Mouse (Mus musculus) hindbrain, embryonic 14.5 days (tissue): ENCODE measurements around the gene Cplx3. TPM values are rescaled to one million over a fixed set of nuclear protein-coding genes. Genes with fewer than 3 reads are reported as not detected.

Experiments used
- ATAC-seq: fragments of 200-750 bp; cut with Nextera tagmentation; 2 replicates; pipeline ENCODE4 v1.8.0; 2017; ENCODE audit warnings: moderate number of reproducible peaks, mild to moderate bottlenecking, moderate TSS enrichment, moderate library complexity; ENCODE audit not compliant: low FRiP score
- DNase-seq: peaks from one replicate; pipeline ENCODE4 v3.0.0-alpha.2; 2015; ENCODE audit warnings: low spot score
- H3K27ac ChIP-seq: fragments of 300-500 bp; sonication (generic); 2 replicates; pipeline ENCODE4 v1.5.1; 2014; ENCODE audit warnings: mild to moderate bottlenecking, moderate library complexity
- H3K27me3 ChIP-seq: fragments of 300-500 bp; sonication (generic); 2 replicates; pipeline ENCODE4 v1.6.1; 2014; ENCODE audit warnings: mild to moderate bottlenecking, low read length, mixed read lengths; ENCODE audit not compliant: control insufficient read depth, insufficient read depth
- H3K36me3 ChIP-seq: fragments of 300-500 bp; sonication (generic); replicated peaks from 2 replicates; pipeline ENCODE4 v1.6.1; 2014; ENCODE audit not compliant: control insufficient read depth, insufficient read depth
- H3K4me1 ChIP-seq: fragments of 300-500 bp; sonication (generic); replicated peaks from 2 replicates; pipeline ENCODE4 v1.6.1; 2014; ENCODE audit warnings: antibody characterized with exemption, low read length, mixed read lengths; ENCODE audit not compliant: control insufficient read depth, insufficient read depth
- H3K4me2 ChIP-seq: fragments of 300-500 bp; sonication (generic); replicated peaks from 2 replicates; pipeline ENCODE4 v1.6.1; 2014; ENCODE audit warnings: mild to moderate bottlenecking, moderate library complexity
- H3K4me3 ChIP-seq: fragments of 300-500 bp; sonication (generic); replicated peaks from 2 replicates; pipeline ENCODE4 v1.5.1; 2014; ENCODE audit warnings: mild to moderate bottlenecking, low read length
- H3K9ac ChIP-seq: fragments of 300-500 bp; sonication (generic); 2 replicates; pipeline ENCODE4 v1.6.1; 2014
- H3K9me3 ChIP-seq: fragments of 300-500 bp; sonication (generic); 2 replicates; pipeline ENCODE4 v1.6.1; 2016; ENCODE audit warnings: low read length; ENCODE audit not compliant: control insufficient read depth
- WGBS: fragments of 180-500 bp; shearing (Covaris S2); extraction: QIAGEN DNeasy Blood & Tissue Kit; methylation state at CpG from one replicate; pipeline ENCODE4 v1.1.7; 2014; 5-methylcytosine and 5-hydroxymethylcytosine counted together
- polyA plus RNA-seq: library from polyadenylated mRNA; unstranded; fragments of >200 nt; fragmentation: Nextera tagmentation; extraction: Ambion mirVana; gene quantifications from 2 replicates; pipeline ENCODE4 v1.2.1, GENCODE M21; 2014

Cplx3 gene
- 0.51 TPM in 1 of 2 replicates, not detected in the other for polyA plus RNA-seq

GRCm38 (mm10) chr9:57606139-57606851 is at the start of gene Cplx3:
Gene Cplx3, minus strand, starts transcription at chr9:57606281.
- H3K9me3 ChIP-seq, result no peaks in the 10 kb centered on the region
- 7% methylated on average over 24 of the region's 24 CpGs for WGBS
- ATAC-seq, result peak; percentile 63; the same call in 1 of the 2 replicates
- H3K4me3 ChIP-seq, result no peak within 1 kb of the TSS
- H3K9ac ChIP-seq, result no peak within 1 kb of the TSS
- H3K27me3 ChIP-seq, result peaks cover 5% of the 10 kb centered on the region; the same call in 1 of the 2 replicates
- H3K4me1 ChIP-seq, result peaks cover 9% of the 10 kb centered on the region
- no peak within 1 kb of the TSS for H3K27ac ChIP-seq
- no peak for DNase-seq
- H3K36me3 ChIP-seq, result no peaks in the 10 kb centered on the region
- H3K4me2 ChIP-seq, result peak within 1 kb of the TSS; percentile 33

DNA sequence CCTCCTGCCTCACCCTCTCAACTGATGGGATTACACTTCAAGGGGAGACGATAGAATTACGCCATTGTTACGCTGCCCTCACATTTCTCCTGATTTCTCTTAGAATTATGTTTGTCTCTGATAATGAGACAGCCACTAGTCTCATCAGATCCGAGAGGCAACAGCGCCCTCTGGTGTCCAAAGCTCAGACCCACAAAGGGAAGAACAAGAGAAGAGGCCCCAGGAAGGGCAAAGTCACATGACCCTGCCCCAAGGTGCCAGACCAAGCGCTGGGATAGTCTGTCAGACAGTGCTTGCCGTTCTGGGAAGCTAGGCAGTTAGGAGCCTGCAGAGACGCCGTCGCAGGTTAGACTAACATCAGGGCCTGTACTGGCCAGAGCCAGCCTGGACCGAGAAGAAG is 49.7 kb upstream of the Cplx3 start:
- ATAC-seq (peak; percentile 80), DNase-seq (peak; percentile 97)
- H3K36me3 ChIP-seq, result no peaks in the 10 kb centered on the region
- H3K27me3 ChIP-seq, result no peaks in the 10 kb centered on the region
- no peak overlapping the region for H3K27ac ChIP-seq
- peak overlapping the region; percentile 40; the same call in 1 of the 2 replicates for H3K9ac ChIP-seq
- no peaks in the 10 kb centered on the region for H3K9me3 ChIP-seq
- H3K4me1 ChIP-seq, result peaks cover 6% of the 10 kb centered on the region
- no peak overlapping the region for H3K4me3 ChIP-seq
- H3K4me2 ChIP-seq, result peak overlapping the region; percentile 45
- 2% methylated on average over 11 of the region's 11 CpGs for WGBS

GRCm38 (mm10) chr9:57654966-57655365 is 48.9 kb upstream of the Cplx3 start:
- H3K27me3 ChIP-seq, result no peaks in the 10 kb centered on the region
- no peaks in the 10 kb centered on the region for H3K36me3 ChIP-seq
- no peak overlapping the region; the same call in 1 of the 2 replicates for H3K9ac ChIP-seq
- no peak for ATAC-seq
- no peak overlapping the region for H3K4me2 ChIP-seq
- no peak for DNase-seq
- H3K27ac ChIP-seq, result no peak overlapping the region
- no peaks in the 10 kb centered on the region for H3K9me3 ChIP-seq
- 100% methylated on average over 1 of the region's 1 CpGs for WGBS
- H3K4me3 ChIP-seq, result no peak overlapping the region
- H3K4me1 ChIP-seq, result peaks cover 7% of the 10 kb centered on the region

GRCm38 (mm10) chr9:57653283-57653682 is 47.2 kb upstream of the Cplx3 start, which contains the start of gene Csk:
Gene Csk, minus strand, starts transcription at chr9:57653631.
- Histone ChIP-seq H3K4me3 (no peak within 1 kb of the TSS), H3K27me3 (no peaks in the 10 kb centered on the region), H3K9ac (peak within 1 kb of the TSS; percentile 18; the same call in 1 of the 2 replicates), H3K36me3 (no peaks in the 10 kb centered on the region), H3K4me1 (peaks cover 7% of the 10 kb centered on the region), H3K9me3 (no peaks in the 10 kb centered on the region), H3K4me2 (no peak within 1 kb of the TSS), H3K27ac (no peak within 1 kb of the TSS)
- DNase-seq (no peak), ATAC-seq (no peak)
- 49% methylated on average over 5 of the region's 5 CpGs for WGBS

DNA sequence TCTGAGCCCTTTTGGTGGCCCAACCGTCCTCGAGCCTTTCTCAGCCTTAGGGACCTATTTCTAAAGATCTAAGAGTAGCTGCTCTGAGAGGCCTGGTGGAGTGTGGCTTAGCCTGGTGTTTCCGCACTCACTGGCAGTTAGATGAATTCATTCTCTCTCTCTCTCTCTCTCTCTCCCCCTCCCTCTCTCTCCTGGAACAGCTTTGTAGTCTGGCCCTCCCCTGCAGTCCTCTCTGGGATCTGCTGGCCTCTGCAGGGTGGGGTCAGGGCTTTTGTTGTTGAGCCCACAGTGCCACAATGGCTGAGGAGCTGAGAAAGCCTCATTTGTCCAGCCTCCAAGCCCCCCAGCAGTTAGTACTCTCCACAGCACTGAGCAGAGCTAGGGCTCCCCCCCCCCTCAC is 46.8 kb upstream of the Cplx3 start:
- H3K4me1 ChIP-seq, result peaks cover 7% of the 10 kb centered on the region
- no peak for DNase-seq
- H3K27ac ChIP-seq, result no peak overlapping the region
- ATAC-seq, result no peak
- H3K27me3 ChIP-seq, result no peaks in the 10 kb centered on the region
- no peak overlapping the region for H3K4me3 ChIP-seq
- 9% methylated on average over 3 of the region's 3 CpGs for WGBS
- no peak overlapping the region for H3K4me2 ChIP-seq
- H3K36me3 ChIP-seq, result no peaks in the 10 kb centered on the region
- peak overlapping the region; percentile 18; the same call in 1 of the 2 replicates for H3K9ac ChIP-seq
- no peaks in the 10 kb centered on the region for H3K9me3 ChIP-seq

DNA sequence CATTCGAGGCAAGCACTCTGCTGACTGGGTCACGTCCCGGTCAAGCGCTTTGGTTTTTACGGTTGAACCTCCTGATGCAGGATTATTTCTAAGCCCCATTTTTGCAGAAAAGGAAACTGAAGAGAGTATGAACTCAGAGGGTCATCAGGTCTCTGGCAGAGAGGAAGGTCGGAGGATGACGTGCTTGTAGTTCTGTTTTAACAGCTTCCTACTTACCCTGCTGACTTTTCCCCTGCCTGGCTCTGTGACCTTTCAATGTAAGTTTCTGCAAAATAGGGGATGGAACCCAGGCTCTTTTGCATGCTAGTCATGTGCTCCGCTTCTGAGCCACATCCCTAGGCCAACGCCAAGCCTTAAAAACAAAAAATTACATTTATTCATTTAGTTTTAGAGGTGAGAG is 46.3 kb upstream of the Cplx3 start:
- Histone ChIP-seq H3K9me3 (no peaks in the 10 kb centered on the region), H3K9ac (no peak overlapping the region), H3K27ac (no peak overlapping the region), H3K27me3 (no peaks in the 10 kb centered on the region), H3K4me1 (peaks cover 7% of the 10 kb centered on the region), H3K36me3 (no peaks in the 10 kb centered on the region), H3K4me2 (no peak overlapping the region), H3K4me3 (no peak overlapping the region)
- ATAC-seq, result no peak
- no peak for DNase-seq
- 66% methylated on average over 9 of the region's 9 CpGs for WGBS

GRCm38 (mm10) chr9:57650786-57651311 is 44.8 kb upstream of the Cplx3 start:
- Histone ChIP-seq H3K36me3 (no peaks in the 10 kb centered on the region), H3K27me3 (no peaks in the 10 kb centered on the region), H3K9ac (0 out of 2 replicates have a peak overlapping the region, but pooled peaks have one; percentile 10), H3K4me2 (no peak overlapping the region), H3K4me1 (peaks cover 7% of the 10 kb centered on the region), H3K4me3 (no peak overlapping the region), H3K27ac (no peak overlapping the region), H3K9me3 (no peaks in the 10 kb centered on the region)
- DNase-seq (no peak), ATAC-seq (no peak)
- WGBS, result 42% methylated on average over 6 of the region's 6 CpGs

DNA sequence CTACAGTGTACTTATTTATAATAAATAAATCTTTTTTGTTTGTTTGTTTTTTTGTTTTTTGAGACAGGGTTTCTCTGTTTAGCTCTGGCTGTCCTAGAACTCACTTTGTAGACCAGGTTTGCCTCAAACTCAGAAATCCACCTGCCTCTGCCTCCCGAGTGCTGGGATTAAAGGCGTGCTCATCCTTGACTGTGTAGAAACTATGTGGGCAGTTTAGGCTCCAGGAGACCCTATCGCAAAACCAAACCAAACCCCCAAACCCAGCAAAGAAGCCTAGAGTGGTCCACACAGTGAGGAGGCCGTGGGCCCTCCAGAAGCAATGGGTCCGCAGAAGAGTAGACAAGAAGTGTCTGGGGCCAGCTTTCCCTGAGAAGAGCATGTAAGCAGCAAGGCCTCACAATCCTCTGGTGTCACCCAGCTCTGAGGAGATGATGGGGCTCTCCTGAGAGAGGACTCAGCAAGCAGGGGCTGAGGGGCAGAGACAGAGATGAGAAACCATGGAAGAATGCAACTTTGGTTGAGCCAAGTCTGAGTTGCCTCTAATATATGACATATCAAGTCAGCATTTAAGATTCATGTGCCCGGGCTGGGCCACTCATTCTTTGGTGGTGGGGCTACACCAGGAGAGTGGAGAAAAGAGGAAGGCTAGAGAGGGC is 44.2 kb upstream of the Cplx3 start:
- Histone ChIP-seq H3K9ac (no peak overlapping the region), H3K4me3 (no peak overlapping the region), H3K36me3 (no peaks in the 10 kb centered on the region), H3K27me3 (no peaks in the 10 kb centered on the region), H3K27ac (no peak overlapping the region), H3K4me2 (no peak overlapping the region), H3K4me1 (peaks cover 7% of the 10 kb centered on the region), H3K9me3 (no peaks in the 10 kb centered on the region)
- ATAC-seq (no peak), DNase-seq (no peak)
- WGBS, result 92% methylated on average over 6 of the region's 6 CpGs
